Mouse (Mus musculus): ENCODE data around the gene Knstrn.

Knstrn gene

DNA sequence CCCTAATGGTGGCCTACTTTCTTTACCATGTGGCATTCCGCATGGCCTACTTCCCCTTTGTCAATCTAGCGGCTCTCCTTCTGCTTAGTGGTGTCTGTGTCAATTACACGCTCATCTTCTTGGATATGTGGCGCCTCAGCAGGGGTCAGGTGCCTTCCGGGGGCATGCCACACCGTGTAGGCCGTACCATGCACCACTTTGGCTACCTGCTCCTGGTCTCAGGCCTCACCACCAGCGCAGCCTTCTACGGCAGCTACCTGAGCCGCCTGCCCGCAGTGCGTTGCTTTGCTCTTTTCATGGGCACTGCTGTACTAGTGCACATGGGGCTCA lies 23.6 kb upstream of the Knstrn start:
- intact Hi-C loops (cut with DNase I): loop anchor here (5.0 kb wide), 2 partner anchors 52 to 92 kb away; no protein-coding TSS in a partner anchor

DNA sequence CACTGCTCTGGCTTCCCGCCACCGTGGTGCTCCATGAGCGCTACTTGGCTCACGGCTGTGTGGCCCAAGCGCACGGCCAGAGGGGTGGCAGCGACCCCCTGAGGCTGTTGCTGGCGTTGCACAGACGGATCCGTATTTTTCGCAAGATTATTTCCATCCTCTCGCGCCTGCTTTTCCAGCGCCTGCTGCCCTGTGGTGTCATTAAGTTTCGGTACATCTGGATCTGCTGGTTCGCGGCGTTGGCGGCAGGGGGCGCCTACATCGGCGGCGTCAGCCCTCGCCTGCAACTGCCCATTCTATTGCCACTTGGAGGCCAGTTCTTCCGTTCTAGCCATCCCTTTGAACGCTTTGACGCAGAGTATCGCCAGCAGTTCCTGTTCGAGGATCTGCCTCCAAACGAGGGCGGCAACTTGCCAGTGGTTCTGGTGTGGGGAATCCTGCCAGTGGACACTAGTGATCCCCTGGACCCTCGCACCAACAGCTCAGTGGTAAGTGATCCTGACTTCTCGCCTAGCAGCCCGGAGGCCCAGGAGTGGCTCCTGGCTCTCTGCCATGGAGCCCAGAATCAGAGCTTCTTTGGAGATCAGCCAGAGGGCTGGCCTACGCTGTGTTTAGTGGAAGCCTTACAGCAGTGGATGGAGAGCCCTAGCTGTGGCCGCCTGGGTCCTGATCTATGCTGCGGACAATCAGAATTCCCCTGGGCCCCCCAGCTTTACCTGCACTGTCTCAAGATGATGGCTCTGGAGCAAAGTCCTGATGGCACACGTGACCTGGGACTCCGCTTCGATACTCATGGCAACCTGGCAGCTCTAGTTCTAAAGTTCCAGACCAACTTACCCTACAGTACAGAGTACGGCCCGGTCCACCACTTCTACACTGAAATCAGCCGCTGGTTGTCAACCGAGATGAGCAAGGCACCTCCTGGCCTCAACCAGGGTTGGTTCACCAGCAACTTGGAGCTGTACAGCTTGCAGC lies 23.0 kb upstream of the Knstrn start:
- intact Hi-C loops (cut with DNase I): loop anchor here (5.0 kb wide), 2 partner anchors 51 to 91 kb away; no protein-coding TSS in a partner anchor

DNA sequence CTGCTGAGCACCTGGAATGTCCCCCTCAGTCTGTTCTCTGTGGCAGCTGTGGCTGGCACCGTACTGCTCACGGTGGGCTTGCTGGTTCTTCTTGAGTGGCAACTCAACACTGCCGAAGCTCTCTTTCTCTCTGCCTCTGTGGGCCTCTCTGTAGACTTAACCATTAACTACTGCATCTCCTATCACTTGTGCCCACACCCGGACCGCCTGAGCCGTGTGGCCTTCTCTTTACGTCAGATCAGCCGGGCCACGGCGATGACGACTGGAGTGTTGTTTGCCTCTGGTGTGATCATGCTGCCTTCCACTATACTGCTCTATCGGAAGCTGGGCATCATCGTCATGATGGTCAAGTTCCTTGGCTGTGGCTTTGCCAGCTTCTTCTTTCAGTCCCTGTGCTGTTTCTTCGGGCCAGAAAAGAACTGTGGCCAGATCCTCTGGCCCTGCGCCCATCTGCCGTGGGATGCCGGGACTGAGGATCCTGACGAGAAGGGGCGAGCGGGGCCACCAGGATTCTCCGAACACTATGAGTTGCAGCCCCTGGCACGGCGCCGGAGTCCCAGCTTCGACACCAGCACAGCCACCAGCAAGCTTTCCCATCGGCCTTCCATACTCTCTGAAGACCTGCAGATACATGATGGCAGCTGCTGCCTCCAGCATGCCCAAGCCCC lies 22.1 kb upstream of the Knstrn start:
- intact Hi-C loops (cut with DNase I): loop anchor here (5.0 kb wide), 2 partner anchors 51 to 91 kb away; no protein-coding TSS in a partner anchor

DNA sequence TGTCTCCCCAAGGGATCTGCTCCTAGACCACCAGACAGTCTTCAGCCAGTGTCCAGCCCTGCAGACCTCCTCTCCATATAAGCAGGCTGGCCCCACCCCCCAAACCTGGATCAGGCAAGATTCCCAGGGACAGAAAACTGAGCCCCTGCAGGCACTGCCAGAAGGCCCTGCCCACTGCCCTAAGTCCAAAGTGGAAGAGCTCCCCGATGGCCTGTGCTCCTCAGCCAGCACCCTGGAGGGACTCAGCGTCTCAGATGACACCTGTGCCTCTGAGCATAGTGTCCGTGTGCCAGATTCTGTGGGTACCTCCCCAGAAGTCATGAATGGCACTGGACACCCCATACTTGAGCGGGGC lies 21.6 kb upstream of the Knstrn start:
- intact Hi-C loops (cut with DNase I): loop anchor here (5.0 kb wide), 2 partner anchors 50 to 90 kb away; no protein-coding TSS in a partner anchor

DNA sequence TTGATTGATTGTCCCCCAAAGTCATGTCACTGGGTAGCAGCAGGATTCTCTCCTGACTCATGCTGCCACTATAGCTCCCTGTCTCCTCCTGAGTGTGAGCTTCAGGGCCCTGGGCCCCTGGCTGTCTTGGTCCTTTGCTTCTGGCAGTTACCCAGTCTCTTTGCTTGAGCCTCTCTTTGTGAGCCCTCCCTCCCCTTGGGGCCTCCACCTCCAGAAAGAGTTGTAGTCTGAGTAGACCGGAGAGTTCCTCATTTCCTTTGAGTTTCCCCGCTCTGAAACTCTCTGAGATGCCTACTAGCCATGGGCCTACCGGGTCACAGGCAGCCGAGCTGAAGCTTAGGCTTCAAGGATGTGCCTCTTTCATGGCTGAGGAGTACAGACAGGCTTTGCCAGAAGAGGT lies 20.2 kb upstream of the Knstrn start:
- intact Hi-C loops (cut with DNase I): loop anchor here (5.0 kb wide), 2 partner anchors 49 to 89 kb away; no protein-coding TSS in a partner anchor

DNA sequence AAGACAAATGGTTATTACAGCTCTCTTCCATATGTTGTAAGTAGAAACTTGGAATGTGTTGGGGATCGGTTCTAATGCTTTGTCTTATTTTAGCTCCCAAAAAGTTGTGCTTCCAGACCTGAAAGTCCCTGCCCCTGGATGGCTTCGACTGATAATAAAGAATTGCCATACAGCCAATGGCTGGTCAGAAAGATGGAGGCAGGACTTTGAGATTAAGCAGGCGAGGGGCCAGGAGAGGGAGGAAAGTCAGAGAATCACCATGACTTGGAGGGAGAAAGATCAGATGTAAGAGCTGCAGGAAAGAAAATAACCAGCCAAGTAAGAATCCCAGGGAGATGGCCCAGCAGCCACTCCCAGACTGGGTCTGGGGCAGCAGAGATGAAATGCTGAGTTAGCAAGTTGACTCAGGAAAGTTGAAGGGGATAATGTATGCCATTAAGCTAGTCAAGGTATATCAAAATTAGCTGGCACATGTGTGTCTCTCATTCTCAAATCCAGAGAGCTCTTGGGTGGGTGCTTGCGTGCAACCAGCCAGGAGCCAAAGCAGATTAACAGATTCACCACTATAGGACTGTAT lies 11.2 kb upstream of the Knstrn start:
- intact Hi-C loops (cut with DNase I): no loop called here

DNA sequence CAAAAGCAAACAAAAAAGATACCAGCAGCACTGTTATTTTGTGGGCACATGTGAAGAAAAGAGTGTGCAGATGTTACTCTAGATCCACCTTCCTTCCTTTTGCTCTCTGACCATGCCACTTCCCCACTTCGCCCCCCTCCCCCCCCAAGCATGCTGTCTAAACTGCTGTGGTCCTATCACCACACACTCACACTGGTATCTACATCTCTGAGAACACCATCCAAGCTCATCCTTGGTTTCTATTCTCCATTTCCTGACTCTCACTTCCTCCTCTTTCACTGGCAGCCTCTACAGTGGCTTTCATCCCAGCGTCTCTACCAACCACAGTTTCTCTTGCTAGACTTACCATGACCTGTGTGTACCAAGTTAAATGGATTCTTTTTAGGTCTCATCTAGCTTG lies 9.3 kb upstream of the Knstrn start:
- intact Hi-C loops (cut with DNase I): no loop called here

DNA sequence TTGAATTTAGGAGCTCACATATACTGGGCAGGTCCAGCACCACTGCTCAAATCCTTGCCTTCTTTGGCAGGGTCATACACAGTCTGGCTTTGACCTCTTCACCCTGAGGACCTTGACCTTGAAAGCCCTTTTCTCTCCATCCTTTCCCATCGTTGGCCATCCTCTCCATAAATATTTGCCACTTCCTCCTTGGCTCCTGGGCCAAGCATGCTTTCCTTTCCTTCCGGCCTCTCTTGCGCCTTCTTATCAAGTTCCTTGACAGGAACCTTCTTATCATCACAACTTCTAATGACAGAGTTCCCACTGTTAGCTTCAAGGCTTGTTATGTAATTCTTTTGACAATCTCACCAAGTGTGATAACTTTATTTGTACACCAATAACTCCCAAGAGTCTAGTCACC lies 8.7 kb upstream of the Knstrn start:
- intact Hi-C loops (cut with DNase I): no loop called here

DNA sequence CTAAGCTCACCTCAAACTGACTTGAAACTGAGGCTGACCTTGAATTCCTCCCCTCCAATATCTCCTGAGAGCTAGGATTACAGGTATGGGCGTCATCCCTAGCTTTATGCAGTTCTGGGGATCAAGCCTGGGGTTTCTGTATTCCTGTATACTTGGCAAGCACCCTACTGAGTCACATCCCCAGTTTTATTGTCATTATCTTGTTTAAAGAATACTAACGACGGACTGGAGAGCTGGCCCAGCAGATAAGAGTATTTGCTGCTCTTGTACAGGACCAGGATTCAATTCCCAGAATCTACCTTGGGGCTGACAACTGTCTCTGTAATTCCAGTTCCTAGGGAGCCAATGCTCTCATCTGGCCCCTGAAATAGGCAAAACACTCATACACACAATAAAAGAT lies 8.0 kb upstream of the Knstrn start:
- intact Hi-C loops (cut with DNase I): no loop called here

DNA sequence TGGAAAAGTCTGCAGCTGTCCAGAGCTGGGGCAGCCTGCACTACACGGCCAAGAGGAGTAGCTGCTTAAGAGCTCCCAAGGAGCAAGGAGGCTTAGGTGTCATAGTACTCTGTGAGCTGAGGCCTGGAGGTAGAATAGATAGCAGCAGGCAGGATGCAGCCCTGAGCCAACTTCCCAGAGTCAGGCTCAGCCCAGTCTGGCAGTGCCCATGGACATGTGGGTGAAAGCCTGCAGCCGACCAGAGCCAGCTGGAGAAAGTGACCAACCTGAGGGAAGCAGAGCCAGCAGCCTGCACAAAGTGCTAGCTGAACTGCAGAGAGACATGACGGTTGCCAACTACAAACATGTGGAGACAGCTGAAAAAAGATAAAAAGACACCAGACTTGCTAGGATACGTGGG lies 6.9 kb upstream of the Knstrn start:
- intact Hi-C loops (cut with DNase I): no loop called here

DNA sequence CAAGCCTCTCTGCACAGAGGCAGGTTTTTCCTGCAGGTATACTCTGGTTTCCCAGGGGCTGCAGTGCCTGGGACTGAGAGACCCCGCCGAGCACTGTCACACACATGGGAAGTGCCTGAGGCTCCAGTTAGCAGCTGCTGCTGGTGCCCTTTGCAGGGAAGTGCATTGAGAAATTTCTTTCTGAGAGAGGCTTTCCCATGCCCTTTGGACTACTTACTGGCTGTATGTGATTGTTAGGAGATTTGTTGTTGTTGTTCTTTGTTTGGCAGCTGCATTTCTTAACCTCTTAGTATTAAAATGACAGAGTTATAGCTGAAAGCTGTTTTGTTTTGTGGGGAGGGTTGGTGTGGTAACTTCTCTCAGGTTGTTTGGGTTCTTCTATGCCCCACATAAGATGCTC lies 2.9 kb upstream of the Knstrn start:
- intact Hi-C loops (cut with DNase I): no loop called here

DNA sequence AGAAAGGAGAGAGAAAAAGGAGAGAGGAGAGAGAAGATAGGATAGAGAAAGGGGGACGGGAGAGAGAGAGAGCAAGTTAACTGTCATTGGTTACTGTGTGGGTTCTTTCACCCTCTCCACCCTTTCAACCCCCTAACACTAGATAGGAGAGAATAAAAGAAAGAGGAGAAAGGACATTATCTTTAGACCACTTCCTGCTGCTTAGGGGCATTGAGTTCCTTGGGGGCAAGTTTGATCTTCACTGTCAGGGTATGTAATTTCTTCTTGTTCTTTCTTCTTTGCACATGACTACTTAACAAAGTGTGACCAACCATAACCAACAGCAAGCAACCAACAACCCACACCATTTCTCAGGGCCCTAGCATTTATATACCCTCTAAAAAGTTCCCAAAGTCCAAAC lies 1.1 kb upstream of the Knstrn start:
- intact Hi-C loops (cut with DNase I): no loop called here

DNA sequence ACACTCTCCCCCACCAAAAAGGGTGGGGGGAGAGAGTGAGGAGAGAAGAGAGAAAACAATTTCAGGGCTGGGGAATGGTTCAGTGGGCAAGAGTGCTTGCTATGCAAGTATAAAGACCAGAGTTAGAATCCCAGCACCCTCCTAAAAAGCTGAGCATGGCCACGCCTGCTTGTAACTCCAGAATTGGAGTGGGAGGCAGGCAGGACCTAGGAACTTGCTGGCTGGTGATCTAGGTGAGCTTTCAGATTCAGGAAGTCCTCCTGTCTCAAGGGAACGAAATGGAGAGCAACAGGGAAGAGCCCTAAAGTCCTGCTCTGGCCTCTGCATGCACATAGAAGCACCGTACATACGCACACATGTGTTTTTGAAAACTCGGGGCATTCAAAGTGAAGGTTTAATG lies 9.0 kb downstream of the Knstrn start:
- intact Hi-C loops (cut with DNase I): no loop called here

DNA sequence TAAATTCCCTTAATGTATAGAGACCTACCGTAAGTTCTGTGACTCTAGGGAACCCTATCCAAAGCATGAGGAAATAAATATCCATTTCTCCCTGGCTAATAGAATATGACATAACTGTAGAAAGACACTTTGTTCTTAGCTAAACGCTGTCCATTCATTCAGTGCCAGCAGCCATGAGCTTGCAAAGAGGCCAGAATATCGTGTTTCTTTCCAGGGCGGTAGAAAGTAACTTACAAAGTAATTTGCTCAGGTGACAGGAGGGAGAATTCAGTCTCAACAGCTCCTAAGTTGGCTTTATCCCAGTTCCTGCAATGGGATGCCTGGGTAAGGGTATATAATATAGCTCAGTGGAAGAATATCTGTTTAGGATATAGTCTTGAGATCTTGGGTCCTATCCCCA lies 10.6 kb downstream of the Knstrn start:
- intact Hi-C loops (cut with DNase I): no loop called here

DNA sequence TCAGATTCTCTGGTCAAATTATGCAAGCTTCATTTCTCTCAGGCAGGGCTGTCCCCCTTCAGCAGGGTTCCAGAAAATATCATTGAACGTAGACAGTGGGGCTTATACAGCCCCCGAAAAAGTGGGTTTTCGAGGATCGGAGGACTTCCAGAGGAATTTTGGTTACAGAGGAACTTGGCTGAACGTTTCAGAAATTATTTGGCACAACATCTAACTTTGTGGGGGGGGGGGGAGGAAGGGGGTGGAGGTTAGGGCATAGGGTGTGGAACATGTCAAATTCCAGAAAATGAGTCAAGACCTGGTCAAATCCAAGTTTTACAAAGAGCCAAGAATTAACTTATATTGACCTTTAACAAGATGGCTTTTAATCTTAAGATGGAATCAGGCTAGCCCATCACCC lies 15.3 kb downstream of the Knstrn start:
- intact Hi-C loops (cut with DNase I): no loop called here

DNA sequence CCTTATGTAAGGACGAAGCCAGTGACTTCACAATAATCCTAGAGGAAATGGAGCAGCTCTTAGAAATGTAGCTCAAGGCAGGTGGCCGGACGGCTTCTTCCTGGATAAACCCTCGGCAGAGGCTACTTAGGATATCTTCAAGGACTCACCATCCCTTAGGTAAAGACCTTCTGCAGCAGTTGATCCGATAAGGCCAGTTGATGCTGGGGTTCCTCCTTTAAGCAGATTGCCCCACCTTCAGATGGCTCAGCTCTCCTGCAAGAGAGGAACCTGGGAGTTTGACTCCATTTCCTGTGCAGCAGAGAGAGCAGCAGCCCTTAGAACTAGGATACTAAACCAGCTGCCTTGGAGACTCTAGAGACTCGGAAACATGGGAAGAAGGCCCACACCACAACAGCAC lies 20.3 kb downstream of the Knstrn start:
- intact Hi-C loops (cut with DNase I): no loop called here

DNA sequence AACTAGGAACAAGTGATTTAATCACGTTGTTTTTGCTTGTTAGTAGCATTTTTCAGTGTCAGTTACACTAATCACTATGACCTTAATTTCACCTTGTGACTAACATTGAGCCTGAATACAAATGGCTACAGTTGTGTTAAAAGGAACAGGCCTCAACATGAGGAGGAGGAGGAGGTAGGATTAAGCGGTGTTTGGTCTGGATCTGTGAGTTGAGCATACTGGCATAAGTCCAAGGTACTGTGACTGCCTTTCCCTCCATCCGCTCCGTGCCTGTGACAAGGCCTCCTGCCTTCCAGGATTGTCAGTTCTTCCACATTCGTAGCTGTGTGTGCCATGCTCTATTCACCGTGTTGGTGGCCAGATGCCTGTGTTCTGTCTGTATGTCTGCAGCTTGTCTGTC lies 21.3 kb downstream of the Knstrn start:
- intact Hi-C loops (cut with DNase I): no loop called here

DNA sequence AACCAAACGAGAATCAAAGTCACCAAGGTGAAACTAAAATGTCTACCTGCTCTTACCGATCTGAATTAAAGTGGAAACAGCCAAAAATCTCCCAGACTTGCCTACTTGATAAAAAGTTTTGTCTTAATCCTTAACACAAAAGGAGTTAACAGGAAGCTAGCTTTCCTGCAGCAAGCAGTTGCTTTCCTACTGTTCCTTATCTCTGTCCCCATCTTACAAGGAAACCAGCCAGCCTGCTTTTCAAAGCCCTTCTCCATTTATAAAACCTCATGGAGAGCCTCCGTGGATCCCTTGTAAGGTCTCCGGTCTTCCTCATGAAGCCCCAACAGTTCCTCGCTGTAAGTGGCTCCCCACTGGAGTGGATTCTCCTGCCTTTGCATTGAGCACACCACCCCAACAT lies 24.5 kb downstream of the Knstrn start:
- intact Hi-C loops (cut with DNase I): no loop called here

DNA sequence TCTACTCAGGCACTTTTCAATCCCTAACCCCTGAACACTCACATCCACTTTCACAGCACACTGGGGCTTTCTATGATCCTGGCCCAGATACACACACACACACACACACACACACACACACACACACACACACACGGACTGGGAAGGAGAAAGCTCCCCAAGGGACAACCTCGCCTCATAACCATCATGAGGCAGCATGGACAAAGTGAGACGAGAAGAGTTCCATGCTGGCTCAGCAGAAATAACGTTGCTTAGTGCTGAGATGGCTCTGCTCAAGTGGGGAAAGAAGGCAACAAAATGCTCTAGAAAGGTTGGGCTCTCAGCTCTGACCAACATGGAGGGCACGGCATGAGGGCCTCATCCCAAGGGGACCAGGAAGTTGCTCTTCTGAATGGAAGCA lies 27.4 kb downstream of the Knstrn start:
- intact Hi-C loops (cut with DNase I): loop anchor here (5.0 kb wide), 1 partner anchor 49 kb away; no protein-coding TSS in a partner anchor

DNA sequence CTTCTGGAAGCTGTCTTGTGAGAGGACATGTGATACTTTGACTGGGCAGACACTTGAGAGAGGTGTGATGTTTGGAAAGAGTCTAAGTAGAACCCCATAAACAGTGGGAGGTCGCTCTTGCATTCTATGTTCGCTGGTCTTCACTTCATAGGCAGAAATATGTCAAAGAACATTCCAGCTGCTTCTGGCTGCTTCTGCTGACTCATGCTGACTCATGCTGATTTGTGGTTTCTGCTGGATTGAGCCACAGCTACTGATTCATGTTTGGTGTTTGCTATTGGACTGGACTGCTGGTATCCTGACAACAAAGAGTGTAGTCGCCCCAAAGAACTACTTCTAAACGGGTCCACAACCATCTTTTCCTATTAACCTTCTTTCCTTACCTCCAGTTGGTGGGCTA lies 28.0 kb downstream of the Knstrn start:
- intact Hi-C loops (cut with DNase I): loop anchor here (5.0 kb wide), 1 partner anchor 49 kb away; no protein-coding TSS in a partner anchor

DNA sequence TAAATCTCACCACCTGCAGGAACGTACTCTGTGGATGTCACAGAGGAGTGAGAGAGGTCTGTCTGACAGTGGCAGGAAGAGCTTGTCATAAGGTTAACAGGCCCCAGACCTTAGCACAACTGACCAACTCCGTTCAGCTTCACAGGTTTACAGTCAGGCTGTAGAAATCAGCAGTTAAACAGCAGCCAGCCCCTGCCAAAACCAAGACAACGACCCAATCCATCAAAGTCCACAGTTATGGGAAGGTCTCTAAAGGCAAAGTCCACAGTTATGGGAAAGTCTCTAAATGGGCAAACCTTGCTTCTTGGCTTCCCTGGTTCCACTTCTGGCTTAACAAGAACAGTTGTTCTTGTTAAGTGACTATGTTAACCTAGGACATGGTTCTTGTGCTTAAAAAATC lies 30.6 kb downstream of the Knstrn start:
- intact Hi-C loops (cut with DNase I): loop anchor here (5.0 kb wide), 1 partner anchor 52 kb away; no protein-coding TSS in a partner anchor

DNA sequence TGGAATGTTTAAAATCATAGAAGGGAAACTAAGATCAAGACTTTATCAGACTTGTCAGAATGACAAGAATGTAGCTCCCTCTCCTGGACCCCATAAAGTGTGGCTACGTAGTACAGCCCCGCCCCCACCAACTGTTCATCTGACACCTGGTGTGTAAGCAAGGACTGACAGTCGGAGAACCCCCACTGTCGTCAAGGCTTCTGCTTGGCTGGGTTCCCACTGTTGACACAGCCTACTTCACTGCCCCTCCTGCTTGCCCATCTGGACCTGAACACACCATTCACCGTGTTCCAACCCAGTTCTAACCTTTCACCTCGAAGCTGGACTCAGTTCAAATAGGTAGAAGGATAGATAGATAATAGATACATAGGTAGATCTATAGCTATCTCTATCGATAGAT lies 32.4 kb downstream of the Knstrn start:
- intact Hi-C loops (cut with DNase I): no loop called here

All from adrenal gland (tissue).